Mouse (Mus musculus): ENCODE results near the gene Tead3.
A peak's percentile ranks its signal among the peaks of the same experiment; 100 is the strongest.

The Tead3 gene

DNA sequence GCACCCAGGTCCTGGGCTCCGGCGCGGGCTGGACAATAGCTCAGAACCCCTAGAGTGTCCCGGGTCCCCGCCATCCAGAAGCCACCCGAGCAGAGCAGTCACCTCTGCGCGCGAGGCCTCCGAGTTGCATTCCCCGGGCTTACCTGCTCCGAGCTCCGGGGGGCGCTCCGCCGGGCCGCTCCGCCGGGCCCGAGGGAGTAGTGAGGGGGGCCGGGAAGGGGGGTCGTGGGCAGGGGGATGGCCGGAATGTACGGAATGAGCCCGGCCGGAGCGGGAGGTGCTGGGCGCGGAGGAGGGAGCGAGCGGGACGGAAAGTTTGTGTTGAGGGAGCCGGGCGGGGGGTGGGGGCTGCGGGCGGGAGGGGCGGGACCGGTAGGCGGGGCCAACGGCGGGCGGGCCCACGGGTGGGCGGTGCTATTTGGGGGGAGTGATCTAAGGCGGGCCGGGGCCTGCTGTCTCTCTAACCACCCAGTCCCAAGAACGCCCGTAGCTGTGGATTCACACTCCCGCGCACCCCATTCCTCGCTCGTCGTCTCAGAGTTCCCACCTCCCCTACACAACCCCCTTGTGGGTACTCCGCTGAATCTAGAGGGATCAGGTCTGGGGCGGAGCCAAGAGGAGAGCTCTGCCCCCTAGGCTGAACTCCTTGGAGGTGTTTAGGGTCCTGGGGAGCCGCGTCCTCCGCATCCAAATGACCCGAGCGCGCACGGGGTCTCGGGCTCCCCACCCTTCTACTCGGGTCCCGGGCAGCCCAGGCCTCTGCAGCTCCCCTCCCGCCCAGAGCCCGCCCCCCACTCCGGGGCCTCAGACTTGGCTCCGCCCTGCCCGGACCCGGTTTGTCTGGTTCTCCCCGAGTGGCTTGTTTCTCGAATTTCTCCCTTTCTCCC, at the start of gene Tead3:
Gene Tead3 (minus strand): TSS at position 352 of the 887 bp plus-strand sequence.
- DNase-seq (ENCODE audit: low read depth, low spot score) = peak; percentile 60

DNA sequence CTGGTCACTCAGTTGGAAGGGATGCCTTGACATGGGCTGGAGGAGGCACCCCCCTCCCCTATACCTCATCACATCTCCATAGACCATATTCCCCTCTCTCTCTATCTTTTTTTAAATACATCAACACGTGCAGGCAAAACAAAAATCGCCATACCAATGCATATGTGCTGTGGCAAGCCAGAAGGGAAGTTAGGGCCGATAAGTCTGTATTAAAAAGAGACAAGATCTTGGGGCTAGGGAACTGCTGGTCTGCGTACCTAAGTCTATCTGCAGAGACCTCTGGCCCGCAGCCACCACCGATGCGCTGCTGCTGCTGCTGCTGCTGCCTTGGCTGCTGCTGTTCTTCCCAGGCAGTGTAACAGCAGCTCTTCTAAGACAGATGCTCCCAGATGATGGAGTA, 44.4 kb upstream of the Tead3 start:
- DNase-seq (ENCODE audit: low read depth, low spot score) = no peak

DNA sequence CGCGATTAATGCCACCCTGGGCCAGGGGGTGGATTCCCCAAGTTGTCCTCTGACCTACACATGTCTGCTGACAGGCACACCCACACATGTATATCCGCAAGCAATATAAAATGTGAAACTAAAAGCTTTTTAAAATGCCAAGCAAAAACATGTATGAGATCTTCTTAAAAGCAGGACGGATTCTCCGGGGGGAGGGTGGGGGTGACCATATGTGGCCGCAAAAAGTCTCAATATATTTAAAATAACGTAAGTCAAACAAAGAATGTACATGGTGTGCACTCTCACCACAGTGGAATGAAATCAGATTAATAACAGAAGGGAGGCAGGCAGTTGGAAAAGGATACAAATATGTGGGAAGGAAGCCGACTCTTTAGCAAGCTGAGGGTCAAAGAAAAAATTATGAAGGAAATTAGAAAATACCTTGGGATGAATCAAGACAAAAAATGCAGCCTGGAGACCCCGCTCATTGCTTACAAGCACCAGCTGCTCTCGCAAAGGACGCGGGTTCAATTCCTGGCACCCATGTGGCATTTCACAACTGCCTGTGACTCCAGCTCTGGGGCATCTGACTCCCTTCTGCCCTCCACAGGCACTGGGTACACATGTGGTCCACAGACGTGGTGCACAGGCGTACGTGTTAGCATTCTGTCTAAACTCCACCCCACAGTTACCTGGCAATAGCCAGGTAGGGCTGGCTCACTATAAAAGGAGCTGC, 43.6 kb upstream of the Tead3 start:
- DNase-seq (ENCODE audit: low read depth, low spot score) = no peak

DNA sequence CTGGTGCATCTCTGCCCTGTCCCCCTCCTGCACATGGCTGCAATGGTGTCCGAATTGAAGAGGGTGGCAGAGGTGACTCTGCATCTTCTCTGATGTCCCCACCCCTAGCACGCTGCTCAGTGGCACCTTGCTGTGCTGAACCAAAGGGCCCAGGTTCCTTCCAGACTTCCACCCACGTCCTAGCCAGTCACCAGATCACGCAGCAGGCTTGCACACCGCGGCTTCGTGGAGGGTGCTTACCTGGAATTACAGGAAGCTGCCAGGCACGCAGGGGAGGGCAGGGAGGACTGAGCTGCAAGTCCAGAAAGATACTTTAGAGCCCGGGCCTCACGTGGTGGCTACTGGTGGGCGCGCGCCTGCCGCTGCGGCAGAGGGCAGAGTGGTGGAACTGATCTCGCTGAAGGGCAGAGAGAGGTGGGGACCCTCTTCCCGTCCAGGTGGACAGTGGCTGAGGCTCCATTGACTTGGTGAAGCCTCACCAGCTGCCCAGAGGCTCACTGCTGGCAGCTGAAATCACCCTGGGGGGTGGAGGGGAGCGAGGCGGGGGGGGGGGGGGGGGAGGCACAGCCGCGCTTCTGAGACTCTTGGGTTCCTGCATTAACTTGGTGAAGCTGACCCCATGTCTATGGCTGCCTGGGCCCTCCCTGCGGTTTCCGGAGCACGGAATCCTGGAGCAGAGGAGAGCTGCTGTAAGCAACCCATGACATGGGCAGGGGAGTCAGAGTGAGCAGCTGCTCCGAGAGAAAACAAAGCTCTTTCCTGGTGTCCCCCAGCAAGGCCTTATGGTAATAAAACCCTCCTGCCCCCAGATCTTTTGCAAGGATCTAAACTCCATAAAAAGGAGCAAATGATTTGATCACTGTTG, 41.2 kb upstream of the Tead3 start:
- no peak for DNase-seq (ENCODE audit: low read depth, low spot score)

DNA sequence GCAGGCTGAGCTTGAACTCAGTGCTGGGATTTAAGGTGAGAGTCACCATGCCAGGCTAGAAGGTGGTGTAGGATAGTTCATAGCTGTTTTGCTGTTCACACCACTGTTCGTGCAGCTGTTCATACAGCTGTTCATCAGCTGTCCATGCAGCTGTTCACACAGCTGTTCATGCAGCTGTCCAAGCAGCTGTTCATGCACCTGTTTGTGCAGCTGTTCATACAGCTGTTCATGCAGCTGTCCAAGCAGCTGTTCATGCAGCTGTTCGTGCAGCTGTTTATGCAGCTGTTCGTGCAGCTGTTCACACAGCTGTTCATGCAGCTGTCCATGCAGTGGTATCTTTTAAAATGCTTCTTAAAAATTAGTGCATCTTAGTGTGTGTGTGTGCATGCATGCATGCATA, 37.9 kb upstream of the Tead3 start:
- no peak for DNase-seq (ENCODE audit: low read depth, low spot score)

DNA sequence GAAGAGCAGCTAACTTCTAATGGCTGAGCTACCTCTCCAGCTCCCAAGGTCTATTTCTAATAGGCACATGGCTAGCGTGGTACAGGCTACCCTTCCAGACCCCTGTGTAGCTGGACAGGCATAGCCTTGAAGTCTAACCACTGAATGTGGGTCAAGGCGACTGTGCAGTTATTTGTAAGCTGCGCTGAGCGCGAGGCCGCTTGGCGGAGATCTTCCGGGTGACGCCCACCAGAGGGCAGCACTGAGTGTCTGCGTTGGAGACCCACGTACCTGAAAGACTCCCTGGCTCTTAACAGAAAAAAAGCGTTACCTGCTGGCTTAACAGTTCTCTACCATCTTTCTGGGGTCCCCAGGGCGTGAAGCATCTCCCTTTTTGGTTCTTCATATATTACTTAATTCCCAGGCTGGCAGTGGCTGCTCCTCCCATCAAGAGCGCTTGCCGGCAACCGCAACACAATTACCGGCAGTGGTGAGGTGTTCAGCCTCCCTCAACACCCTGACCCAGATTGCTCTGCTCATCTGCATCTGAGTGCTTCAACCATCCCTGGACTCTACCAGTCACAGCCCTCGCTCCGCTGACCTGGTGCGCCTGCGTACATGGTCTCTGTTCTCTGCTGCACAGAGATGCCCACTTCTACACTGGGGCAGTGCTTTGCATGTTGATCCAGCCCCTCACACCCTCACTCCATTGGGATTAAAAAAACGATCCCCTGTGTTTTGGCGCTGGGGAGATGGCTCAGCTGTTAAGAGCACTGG, 35.7 kb upstream of the Tead3 start:
- peak; percentile 79 for DNase-seq (ENCODE audit: low read depth, low spot score)

DNA sequence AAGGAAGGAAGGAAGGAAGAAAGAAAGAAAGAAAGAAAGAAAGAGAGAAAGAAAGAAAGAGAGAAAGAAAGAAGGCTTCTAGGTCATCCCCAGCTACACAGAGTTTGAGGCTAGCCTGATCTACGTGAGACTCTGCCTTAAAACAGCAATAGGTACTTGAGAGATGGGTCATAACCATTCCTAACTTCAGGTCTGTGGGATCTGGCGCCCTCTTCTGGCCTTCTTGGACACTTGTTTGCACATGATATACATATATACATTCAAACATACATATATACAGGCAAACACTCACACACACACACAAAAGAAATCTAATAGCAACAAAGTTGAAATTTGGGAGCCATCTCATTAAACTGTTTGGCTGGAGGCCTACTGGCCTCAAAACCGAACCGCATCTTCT, 33.7 kb upstream of the Tead3 start:
- DNase-seq (ENCODE audit: low read depth, low spot score) = no peak

DNA sequence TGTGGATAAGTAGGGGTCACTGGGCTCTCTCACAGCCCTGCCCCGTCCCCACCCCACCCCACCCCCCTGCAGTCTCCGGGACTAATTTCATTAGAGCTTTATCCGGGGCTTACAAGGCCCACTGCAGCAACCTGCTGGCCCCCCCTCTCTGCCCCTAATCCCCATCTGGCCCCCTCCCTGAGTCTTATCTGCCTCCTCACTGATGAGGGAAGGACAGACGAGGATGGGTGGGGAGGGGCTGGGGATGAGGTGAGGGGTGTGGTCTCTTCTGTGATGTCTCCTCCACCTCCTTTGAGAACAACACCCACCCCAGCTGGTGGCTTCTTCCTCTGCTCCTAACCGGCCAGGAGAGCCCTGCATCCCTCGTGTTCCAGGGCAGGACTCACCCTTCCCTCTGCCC, 29.6 kb upstream of the Tead3 start:
- peak; percentile 88 for DNase-seq (ENCODE audit: low read depth, low spot score)

DNA sequence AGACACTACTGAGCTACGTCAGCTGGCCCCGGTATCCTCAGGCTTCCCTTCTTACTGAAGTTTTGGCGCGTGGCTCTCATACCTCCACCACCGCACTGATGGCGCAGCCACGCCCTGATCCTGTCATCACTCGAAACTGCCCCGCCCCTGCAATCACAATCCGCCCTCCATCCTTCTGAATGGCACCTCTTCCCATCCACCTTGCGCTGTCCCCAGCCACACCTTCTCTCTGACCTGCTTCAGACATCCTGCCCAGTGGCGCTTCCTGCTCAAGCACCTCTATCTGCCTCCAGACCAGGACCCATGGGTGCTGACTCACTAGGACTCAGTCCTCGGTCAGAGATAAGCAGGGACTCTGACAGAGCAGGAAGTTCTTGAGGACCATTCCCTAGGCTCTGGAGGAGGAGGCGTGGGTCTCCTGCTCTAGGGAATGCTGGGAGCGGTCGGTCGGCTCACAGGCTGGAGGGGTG, 25.0 kb upstream of the Tead3 start:
- DNase-seq (ENCODE audit: low read depth, low spot score) = no peak

DNA sequence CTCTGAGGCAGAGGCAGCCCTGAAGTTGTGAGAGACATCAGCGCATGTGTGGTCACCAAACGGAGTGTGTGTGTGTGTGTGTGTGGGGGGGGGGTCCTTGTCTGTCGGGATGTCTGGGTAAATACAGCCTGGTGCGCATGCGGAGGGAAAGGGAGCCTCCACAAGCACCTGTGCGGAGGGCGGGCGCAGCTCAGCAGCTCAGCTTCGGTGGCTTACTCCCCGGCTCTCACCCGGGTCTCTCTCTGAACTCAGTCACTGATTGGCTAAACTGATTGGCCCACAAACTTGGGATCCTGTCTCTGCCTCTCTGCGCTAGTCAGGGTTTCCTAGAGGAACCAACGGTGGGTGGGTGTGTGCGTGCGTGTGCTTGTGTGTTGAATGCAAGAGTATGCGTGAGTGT, 23.9 kb upstream of the Tead3 start:
- no peak for DNase-seq (ENCODE audit: low read depth, low spot score)

DNA sequence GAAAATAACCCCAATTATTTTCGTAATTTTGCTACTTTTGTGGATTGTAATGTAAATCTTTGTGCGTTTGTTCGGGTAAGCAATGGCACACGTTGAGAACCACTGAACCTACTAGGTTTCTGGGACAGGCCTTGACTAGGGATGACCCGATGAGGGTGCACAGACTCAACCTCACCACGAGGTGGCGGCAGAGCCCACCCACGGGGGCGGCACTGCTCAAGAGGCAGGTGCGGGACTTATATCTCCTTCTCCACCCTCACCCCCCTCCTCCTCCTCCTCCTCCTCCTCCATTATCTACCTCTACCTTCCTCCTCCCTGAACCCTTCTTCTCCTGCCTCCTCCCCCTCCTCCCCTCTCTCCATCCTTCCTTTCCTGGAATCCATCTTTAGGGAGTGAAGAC, 23.2 kb upstream of the Tead3 start:
- no peak for DNase-seq (ENCODE audit: low read depth, low spot score)

DNA sequence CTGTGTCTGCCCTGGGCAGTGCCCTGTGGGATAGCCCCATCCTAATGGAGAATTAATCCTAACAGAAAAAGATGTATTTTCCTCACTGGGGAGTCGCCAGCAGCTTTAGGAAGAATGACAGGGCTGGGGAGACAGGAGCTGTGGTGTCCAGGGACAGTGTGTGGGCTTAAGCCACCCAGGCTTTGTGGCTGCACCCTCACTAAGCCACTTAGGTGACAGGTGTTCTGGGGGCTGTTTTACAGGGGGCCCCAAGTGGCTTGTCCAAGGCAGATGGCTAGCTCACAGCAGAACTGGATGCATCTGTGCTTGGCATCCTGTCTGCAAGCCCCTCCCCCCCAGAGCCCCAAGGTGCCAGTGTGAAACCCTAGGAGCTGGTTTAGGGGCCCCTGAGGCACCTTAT, 21.3 kb upstream of the Tead3 start:
- DNase-seq (ENCODE audit: low read depth, low spot score) = peak; percentile 68

DNA sequence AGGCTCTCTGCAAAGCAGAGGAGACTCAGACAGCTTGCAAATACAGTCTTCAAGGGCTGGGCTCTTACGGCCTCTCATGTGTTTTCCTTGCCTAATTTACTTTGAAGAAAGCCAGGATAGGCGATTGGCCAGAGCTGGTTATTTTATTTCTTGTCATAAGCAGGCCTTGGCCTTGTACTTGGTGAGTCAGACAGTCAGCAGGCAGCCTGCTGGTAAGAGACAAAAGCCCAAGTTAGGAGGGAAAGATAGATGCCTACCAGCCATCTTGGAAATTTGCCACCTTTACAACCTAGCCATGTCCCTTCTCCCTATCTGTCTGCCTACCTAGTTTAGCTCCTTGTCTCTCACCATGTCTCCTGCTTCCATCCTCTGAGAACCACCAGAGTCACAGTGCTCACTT, 20.7 kb upstream of the Tead3 start:
- no peak for DNase-seq (ENCODE audit: low read depth, low spot score)

DNA sequence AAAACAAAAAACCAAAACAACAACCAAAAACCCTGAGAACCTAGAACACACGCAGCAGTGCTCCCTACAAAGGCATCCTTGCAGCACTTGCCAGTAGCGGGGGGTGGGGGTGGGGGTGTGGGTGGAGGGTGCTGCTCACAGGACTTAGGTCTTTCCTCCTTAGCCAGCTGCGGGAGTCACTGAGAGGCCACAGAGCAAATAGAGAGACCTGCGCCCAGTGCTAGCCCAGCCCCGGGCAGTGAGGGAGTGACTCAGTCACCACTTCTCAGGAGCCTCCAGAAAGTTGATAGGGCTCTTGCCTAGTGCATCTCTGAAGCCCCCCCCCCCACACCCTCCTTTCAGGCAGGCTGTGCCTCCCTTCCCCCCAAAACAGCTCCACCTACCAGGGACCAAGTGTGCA, 18.4 kb upstream of the Tead3 start:
- DNase-seq (ENCODE audit: low read depth, low spot score) = no peak

DNA sequence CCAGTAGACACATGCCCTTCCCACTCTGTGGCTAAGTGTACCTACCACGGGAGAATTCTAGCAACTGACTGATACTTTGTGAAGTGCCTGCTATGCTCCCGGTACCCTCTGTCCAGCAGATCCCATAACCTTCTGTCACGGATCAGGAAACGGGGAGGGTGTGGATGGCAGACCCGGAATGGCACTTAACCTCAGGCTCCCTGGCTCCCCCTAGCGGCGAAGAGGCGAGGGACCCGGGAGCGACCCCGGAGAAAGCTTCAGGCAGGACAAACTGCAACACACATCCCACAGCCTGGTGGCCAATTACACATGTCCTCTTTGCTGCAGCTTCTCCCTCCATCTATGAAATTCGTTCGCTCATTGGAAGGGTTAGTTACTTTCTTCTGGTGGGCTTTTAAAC, 17.8 kb upstream of the Tead3 start:
- DNase-seq (ENCODE audit: low read depth, low spot score) = peak; percentile 74

DNA sequence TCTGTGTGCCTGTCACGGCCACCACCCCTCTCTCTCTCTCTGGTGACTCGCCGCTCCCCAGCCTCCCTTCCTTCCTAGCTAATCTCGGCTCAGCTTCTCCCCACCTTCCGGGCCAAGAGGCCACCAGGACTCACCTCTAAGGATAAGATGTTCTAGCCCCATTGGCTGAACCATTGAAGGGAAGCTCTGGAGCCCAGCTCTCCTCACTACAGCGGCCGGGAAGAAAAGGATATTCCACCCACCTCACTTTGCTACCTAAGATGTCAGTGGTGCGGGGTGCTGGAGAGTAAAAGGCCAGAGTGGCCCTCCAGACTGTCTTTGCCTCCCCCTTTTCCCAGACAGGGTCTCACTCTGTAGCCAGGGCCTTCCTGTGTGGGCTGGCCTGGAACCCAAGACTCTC, 14.5 kb upstream of the Tead3 start, which contains the start of gene Tulp1:
Gene Tulp1 (minus strand): TSS at position 101 of the 400 bp plus-strand sequence.
- DNase-seq (ENCODE audit: low read depth, low spot score) = no peak

DNA sequence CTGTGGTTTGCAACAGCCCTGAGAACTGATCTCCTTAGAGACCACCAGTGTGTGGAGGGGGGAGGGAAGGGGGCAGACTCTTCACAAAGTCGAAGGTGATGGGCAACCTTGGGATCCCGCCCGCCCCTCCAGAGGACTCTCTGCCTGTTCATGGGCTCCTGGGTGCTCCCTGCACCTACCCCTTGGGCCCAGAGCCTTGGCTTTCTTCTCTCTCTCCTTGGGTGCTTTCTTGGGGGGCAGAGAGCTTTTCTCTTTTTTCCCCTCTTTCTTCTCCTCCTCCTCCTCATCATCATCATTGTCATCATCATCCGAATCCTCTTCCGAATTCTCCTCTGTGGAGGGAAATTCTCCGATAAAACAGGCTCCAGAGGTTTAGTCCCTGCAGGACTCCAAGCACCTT, 12.9 kb upstream of the Tead3 start:
- DNase-seq (ENCODE audit: low read depth, low spot score) = no peak

DNA sequence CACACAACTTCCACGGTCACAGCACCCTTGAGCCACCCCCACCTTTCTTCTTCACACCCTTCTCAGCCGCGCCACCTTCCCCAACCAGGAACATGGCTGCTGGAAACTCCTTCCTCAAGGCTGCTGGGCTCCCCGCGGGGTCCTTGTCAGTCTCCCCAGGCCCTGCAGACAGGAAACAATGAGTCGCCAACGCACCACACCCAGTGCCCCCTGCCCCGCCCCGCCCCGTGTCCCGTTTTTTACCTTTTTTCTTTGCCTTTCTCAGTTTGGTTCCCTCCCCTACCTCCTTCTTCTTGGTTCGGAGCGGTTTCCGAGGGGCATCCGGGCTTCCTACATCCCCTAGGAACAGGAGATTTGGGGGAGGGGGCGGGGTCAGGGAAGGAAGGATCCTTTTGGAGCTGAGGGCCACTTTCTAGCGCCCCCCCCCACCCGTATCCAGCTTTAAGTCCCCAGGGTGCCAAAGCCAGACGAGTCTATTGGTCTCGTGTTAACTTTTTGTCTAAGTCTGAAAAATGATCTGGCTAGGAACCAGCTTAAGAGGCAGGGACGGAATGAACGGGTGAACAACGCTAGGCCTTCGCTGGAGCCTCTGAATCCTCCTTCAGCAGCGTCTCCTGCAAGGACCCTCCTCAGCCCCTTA, 12.2 kb upstream of the Tead3 start:
- no peak for DNase-seq (ENCODE audit: low read depth, low spot score)

DNA sequence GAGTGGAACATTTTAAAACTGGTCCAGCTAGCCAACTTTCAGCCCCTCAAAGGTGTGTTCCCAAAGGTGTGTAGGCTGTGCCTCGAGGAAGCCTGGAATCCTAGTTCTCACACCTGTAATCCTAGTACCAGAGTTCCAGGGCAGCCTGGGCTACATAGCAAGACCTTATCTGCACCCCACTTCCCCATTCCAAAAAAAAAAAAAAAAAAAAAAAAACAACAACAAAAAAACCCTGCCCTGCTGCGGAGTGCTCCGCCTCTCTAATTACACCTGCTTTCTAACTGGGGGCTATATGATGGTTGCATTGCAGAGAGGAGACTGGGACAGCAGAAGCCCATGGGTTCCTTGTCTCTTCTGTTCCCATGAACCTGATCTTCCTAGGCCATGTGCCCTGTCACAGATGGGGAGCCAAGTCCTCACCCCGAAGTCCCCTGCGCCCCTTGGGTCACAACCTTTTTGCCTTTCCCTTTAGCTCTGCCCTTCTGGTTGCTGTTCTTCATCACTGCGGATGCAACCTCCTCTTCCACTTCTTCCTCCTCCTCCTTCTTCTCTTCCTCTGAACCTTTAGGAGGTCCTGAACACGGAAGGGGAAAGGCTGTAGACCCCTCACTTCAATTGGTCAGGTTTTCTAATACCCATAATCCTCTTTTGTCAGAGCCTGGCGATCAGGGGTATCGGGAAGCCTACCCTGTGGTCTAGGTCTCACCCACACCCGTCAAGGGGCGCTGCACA, 11.5 kb upstream of the Tead3 start:
- no peak for DNase-seq (ENCODE audit: low read depth, low spot score)

Measured in retina, postnatal 7 days (tissue).